Mouse (Mus musculus): ENCODE measurements around the gene Ndufb11.

DNA sequence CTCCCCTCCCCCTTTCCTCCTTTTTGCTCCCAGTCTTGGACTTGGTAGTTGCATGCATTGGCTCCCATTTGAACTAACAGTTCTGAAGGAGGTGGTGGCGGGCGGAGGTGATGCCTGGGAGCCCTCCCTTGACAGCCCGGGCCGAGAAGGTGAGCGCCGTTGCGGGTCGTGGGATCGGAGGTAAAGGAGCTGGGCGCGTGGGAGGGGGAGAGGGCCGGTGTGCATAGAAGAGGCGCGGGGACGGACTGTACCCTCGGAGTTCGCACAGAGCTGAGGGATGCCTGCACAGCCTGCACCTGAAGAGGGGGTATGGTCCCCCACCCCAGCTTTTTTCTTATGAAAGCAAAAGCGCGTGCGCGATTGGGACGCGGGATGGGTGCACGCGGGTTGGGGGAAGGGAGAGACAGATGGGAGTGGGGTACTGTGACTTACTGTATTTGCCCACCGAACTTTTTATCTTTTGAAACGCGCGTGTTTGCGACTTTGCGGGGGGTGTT is 532 bp upstream of the Ndufb11 start:
- TF ChIP-seq EP300 (IDR thresholded peaks at IDR 0.05; ENCODE audit: insufficient read depth, low read depth, low read length) (no peak), CTCF (IDR thresholded peaks at IDR 0.05) (no peak), POLR2A (IDR thresholded peaks at IDR 0.05; ENCODE audit: insufficient read depth, low read depth, low read length) (no peak)

Data from heart, adult 2 months (tissue).